Mouse (Mus musculus) gastrocnemius, postnatal 25 days (tissue): Measurements from ENCODE around the gene Srsf3. TPM values are rescaled to one million over a fixed set of nuclear protein-coding genes. Genes with fewer than 3 reads are reported as not detected.

ENCODE experiments used
- DNase-seq: peaks from one replicate; pipeline ENCODE4 v3.0.0; 2022
- total RNA-seq, 2 experiments: library from RNA; stranded (reverse); gene quantifications; 1 replicate in 1 of 2; 2 replicates in 1 of 2; pipeline ENCODE4 v1.2.3; 2021

Srsf3 gene
- total RNA-seq, 2 experiments from 2014 or later = 36.4 to 48.2 TPM

GRCm38 (mm10) chr17:29092497-29092896, 60.1 kb downstream of the Srsf3 start:
- DNase-seq = no peak

Other genes starting within 250 kb of the Srsf3 start
- gene Brpf3, start 231.5 kb upstream of the Srsf3 start, total RNA-seq = 10 to 100 TPM; 12.1 to 12.3 TPM
- gene Pnpla1, start 174.2 kb upstream of the Srsf3 start, total RNA-seq = not detected
- gene 4930539E08Rik, start 117.3 kb upstream of the Srsf3 start, total RNA-seq = not detected
- not detected for gene Pxt1, start 88.8 kb upstream of the Srsf3 start, total RNA-seq
- gene Kctd20, start 80.7 kb upstream of the Srsf3 start, total RNA-seq = 10 to 100 TPM; 25.9 to 34.0 TPM
- 10 to 100 TPM; 25.2 to 26.4 TPM for gene Stk38, start 24.6 kb upstream of the Srsf3 start, total RNA-seq
- 10 to 100 TPM; 30.4 to 42.0 TPM for gene Cdkn1a, start 58.3 kb downstream of the Srsf3 start, total RNA-seq
- under 1 TPM; 0.33 to 0.78 TPM for gene Rab44, start 81.5 kb downstream of the Srsf3 start, total RNA-seq
- under 1 TPM in 1 of 2 experiments, not detected in 1; 0.13 TPM for gene Cpne5, start 205.5 kb downstream of the Srsf3 start, total RNA-seq
- 1 to 10 TPM; 7.8 TPM for gene Ppil1, start 231.6 kb downstream of the Srsf3 start, total RNA-seq
- 100 to 1,000 TPM; 102 to 122 TPM for gene BC004004, start 236.2 kb downstream of the Srsf3 start, total RNA-seq